Mouse (Mus musculus) cerebellum, postnatal 36 days (tissue): ENCODE measurements around the gene Mllt3.

Experiments
- DNase-seq, 2 experiments: peaks; one replicate each; pipeline ENCODE4 v3.0.0; 2021 to 2022; ENCODE audit warnings: mixed read lengths in 2 of 2

The Mllt3 gene

DNA sequence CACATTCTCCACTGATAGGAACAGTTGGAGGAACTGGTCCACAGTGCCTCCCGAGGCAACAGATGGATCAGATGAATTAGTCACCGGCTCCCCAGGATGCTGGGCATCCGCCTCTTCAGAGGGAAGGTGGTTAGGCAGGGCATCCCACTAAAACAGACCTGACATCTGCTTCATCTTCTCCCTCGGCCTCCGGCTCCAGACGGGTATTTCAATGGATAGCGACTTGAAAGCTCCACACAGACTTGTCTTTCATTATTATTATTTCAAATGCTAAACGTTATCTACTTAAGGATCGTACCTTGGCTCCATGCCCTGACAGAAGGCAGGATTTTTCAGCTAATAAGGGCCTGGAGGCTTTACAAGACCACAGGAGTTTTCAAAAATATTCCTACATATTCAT, 214.0 kb downstream of the Mllt3 start:
- peak; percentile 89 for DNase-seq

GRCm38 (mm10) chr4:87818276-87818675, 214.9 kb downstream of the Mllt3 start:
- DNase-seq, result no peak

GRCm38 (mm10) chr4:87815465-87816108, 217.6 kb downstream of the Mllt3 start:
- no peak for DNase-seq

DNA sequence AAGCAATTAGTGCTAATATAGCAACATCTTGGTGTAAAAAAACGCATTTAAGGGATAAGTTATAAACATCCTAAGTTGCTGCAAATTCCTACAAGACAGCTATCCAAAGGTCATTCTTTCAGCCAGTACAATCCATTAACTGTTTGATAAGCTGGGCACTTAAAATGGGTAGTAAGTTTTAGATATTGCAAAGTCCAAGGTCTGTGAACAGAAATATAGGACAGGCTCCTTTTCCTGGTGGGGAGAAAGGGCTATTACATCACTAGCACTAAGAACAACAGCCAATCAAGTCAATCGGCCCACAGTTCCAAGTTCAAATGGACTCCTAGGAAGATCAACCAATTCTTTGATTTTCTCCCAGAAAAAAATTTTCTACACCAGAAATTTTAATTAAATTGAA, 221.3 kb downstream of the Mllt3 start:
- DNase-seq, result no peak

- no peak for DNase-seq
Measured at GRCm38 (mm10) chr4:87806196-87806987, 226.8 kb downstream of the Mllt3 start.

- peak in 1 of 2 experiments; percentile 18 for DNase-seq
Measured at GRCm38 (mm10) chr4:87804576-87804975, 228.6 kb downstream of the Mllt3 start.

DNA sequence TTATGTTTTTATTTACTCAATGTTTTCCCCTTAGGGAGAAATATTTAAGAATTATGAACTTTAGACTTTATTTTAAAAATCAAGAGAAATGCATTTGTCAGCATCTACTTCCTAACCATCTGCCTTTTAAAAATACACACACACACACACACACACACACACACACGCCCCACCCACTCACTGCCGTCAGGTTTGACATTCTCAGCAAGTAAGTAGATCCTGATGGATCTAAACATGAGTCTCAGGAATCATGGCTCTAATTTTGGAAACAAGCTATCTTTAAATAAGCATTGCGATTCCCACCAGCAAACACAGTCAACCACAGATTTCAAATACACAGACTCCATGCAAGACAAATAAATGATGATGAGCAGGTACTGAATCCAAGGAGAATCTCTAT, 229.9 kb downstream of the Mllt3 start:
- DNase-seq, result no peak

DNA sequence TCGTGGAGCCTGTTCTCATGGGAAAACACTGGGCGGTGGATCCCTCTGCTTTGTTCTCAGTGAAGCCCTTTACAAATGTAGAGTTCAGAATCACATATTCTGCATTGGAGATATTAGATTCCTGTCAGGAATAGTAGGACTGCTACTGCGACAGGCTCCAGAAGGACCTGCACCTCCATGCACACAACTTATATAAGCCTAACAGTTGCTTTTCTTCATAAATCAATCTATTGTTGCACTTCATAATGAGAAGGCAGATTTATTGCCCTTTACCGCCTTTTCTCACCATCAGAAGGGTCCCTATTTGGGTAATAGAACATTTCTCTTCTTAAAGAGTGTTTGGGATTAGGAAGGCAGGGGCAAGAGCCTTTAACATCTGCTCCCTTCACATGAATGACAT, 231.0 kb downstream of the Mllt3 start:
- no peak for DNase-seq

DNA sequence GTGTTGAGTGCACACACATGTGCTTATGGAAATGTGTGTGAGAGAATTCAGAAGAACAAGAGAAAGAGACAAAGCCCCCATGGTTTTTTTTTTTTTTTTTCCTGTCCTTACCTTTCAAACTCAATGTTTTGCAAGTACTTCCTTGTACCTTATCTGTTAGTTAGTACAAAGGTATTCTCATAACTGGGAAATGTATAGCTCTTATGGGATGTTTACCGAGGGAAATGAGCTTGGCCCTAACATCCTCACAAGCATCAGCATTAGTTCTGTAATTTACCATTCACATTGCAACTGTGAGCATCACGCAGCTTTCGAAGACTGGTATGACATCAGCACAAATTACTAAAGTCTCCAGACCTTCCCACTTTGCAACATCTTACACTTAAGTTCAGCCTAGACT, 231.8 kb downstream of the Mllt3 start:
- DNase-seq, result no peak

DNA sequence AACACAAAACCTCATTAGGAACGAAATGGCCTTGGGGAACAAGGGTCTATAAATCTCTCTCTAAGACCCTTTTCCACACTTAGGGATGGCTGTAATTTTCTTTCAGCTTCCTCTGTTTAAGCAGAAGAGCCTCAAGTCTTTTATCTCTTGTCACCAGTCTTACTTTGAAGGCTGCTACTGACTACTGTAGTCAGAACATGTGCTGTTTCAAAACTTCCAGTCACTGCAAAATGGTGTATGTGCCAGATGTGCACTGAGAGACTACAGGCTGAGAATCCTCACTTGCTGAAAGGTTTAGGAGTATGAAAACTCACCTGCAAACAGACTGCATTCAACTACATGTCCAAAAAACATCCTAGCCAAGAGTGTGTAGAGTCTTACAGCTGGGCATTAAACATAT, 232.9 kb downstream of the Mllt3 start:
- DNase-seq, result no peak

- no peak for DNase-seq
Measured at GRCm38 (mm10) chr4:87799418-87799817, 233.7 kb downstream of the Mllt3 start.

- no peak for DNase-seq
Measured at GRCm38 (mm10) chr4:87795261-87795660, 237.9 kb downstream of the Mllt3 start.

GRCm38 (mm10) chr4:87794216-87794615, 238.9 kb downstream of the Mllt3 start:
- no peak for DNase-seq

- no peak for DNase-seq
Measured at GRCm38 (mm10) chr4:87792511-87792910, 240.7 kb downstream of the Mllt3 start.

DNA sequence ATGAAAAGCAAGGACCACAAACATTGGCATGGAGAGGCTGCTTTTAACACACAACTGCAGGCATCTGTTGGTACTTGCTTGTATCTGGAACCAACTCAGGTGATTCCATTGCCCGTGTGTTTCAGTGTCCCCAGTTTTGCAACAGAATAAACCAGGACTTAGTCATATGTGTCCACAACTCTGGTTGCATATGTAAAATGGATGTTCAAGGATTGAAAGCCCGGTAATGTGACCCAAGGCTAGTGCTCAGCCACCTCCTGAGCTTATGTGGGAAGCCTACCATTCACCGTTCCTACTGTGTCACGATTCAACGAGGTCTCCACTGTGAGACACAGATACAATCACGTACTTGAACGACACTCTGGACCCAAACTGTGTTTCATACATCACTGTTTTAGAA, 243.7 kb downstream of the Mllt3 start:
- no peak for DNase-seq

DNA sequence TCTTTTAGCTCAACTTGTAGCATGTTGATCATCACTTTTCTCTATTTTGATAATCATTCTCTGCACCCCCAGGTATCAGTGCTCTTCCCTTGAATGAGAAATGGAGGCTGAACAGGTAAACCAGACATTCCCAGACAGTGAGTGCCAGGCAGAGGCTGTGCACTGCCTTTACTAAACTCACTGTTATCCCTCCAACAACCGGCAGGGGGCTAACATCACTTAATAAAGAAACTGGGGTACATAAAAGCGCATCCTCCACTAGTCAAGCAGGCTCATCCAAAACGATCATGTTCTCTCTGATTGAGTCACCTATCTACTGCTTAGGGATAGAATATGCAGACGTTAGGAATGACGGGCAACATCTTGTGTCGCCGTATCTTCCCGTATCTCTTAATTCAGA, 244.5 kb downstream of the Mllt3 start:
- DNase-seq, result peak; percentile 53 to 65

- peak; percentile 82 to 84 for DNase-seq
Measured at GRCm38 (mm10) chr4:87785132-87786074, 247.8 kb downstream of the Mllt3 start.

DNA sequence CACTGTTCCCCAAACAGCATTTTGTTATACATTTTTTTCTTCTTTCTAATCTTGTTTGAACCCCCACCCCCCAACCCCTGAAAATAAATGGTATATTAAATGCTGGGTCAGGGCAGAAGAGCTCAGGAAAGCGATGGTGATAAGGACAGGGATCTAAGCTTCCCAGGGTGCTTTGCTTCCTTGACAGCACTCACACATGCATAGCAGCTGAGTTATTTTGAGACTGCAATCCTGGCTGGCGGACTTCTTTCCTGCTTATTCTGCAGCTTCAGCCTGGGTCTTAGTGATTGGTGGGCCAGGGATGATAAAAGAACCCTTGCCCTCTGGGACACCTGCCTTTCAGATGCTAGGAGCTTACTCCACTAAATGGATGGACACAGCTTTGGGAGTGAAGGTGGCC, 249.4 kb downstream of the Mllt3 start:
- no peak for DNase-seq

DNA sequence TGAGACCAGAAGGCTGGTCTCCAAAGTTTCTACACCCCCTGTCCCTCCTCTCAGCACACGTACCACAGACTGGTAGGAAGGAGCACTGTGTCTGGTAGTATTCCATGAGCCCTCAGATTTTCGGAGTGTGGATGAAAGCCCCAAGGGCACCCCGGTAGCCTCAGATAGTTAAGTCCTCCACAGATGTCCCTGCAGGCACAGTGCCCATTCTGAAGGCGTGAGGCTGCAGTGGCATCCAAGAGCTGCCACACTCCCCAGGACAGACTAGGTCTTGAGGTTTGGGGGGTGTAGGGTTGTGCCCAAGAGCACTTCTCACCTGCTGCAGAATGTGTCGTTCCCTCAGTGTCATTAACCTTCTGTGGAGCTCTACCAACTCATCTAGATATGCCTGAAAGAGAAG, 251.2 kb downstream of the Mllt3 start:
- peak; percentile 55 to 64 for DNase-seq

GRCm38 (mm10) chr4:87775721-87776120, 257.4 kb downstream of the Mllt3 start:
- DNase-seq, result no peak

- no peak for DNase-seq
Measured at GRCm38 (mm10) chr4:87774515-87774914, 258.6 kb downstream of the Mllt3 start.

- no peak for DNase-seq
Measured at GRCm38 (mm10) chr4:87767711-87768561, 265.2 kb downstream of the Mllt3 start.
